Mouse (Mus musculus) adrenal gland, adult 10 weeks (tissue): ENCODE measurements around the gene Olfr775. TPM values are rescaled to one million over a fixed set of nuclear protein-coding genes. Genes with fewer than 3 reads are reported as not detected.

ENCODE experiments used
- polyA plus RNA-seq: library from polyadenylated mRNA; stranded (reverse); fragments of 350-450 nt; fragmentation: Illumina TruSeq; extraction: RNeasy Lipid Tissue Mini Kit (QIAGEN cat#74804); gene quantifications from one replicate; pipeline ENCODE4 v1.2.3, GENCODE M21; 2014; ENCODE audit warnings: low read depth, low replicate concordance

The Olfr775 gene
- polyA plus RNA-seq, result not detected

GRCm38 (mm10) chr10:129248112-129248511 is at the start of gene Olfr775:
TSS of gene Olfr775 (plus strand) at chr10:129248412.

GRCm38 (mm10) chr10:129235904-129236303 is 12.3 kb upstream of the Olfr775 start, which contains the start of gene Olfr774:
TSS of gene Olfr774 (plus strand) at chr10:129236204.

GRCm38 (mm10) chr10:129258827-129259226 is 10.6 kb downstream of the Olfr775 start, which contains the start of gene Olfr776:
TSS of gene Olfr776 (plus strand) at chr10:129259127.

GRCm38 (mm10) chr10:129271081-129271535 is 22.9 kb downstream of the Olfr775 start, which contains the start of gene Olfr777:
TSS of gene Olfr777 (minus strand) at chr10:129271485.

Other genes starting within 250 kb of the Olfr775 start
- not detected for gene Olfr763, start 237.6 kb upstream of the Olfr775 start, polyA plus RNA-seq
- not detected for gene Olfr764-ps1, start 208.5 kb upstream of the Olfr775 start, polyA plus RNA-seq
- gene Olfr765, start 198.4 kb upstream of the Olfr775 start, polyA plus RNA-seq, result not detected
- not detected for gene Olfr766-ps1, start 179.4 kb upstream of the Olfr775 start, polyA plus RNA-seq
- not detected for gene Olfr767, start 165.5 kb upstream of the Olfr775 start, polyA plus RNA-seq
- gene Olfr768, start 149.0 kb upstream of the Olfr775 start, polyA plus RNA-seq, result not detected
- not detected for gene Olfr769, start 130.6 kb upstream of the Olfr775 start, polyA plus RNA-seq
- not detected for gene Olfr770, start 109.4 kb upstream of the Olfr775 start, polyA plus RNA-seq
- gene Olfr771, start 83.7 kb upstream of the Olfr775 start, polyA plus RNA-seq, result not detected
- gene Olfr772, start 70.5 kb upstream of the Olfr775 start, polyA plus RNA-seq, result not detected
- gene Olfr773, start 61.0 kb upstream of the Olfr775 start, polyA plus RNA-seq, result not detected
- gene Olfr774, start 12.2 kb upstream of the Olfr775 start, polyA plus RNA-seq, result not detected
- not detected for gene Olfr776, start 10.7 kb downstream of the Olfr775 start, polyA plus RNA-seq
- not detected for gene Olfr777, start 23.1 kb downstream of the Olfr775 start, polyA plus RNA-seq
- gene Olfr780, start 69.7 kb downstream of the Olfr775 start, polyA plus RNA-seq, result not detected
- gene Olfr781, start 80.4 kb downstream of the Olfr775 start, polyA plus RNA-seq, result not detected
- not detected for gene Olfr782, start 100.4 kb downstream of the Olfr775 start, polyA plus RNA-seq
- gene Olfr784, start 135.7 kb downstream of the Olfr775 start, polyA plus RNA-seq, result not detected
- not detected for gene Olfr785, start 157.0 kb downstream of the Olfr775 start, polyA plus RNA-seq
- not detected for gene Olfr786, start 178.9 kb downstream of the Olfr775 start, polyA plus RNA-seq
- gene Olfr787, start 213.4 kb downstream of the Olfr775 start, polyA plus RNA-seq, result not detected
- gene Olfr788, start 222.6 kb downstream of the Olfr775 start, polyA plus RNA-seq, result not detected
- not detected for gene Olfr789, start 236.3 kb downstream of the Olfr775 start, polyA plus RNA-seq